Mouse (Mus musculus): ENCODE results near the gene Olfr524.

Olfr524 gene

GRCm38 (mm10) chr7:140205864-140206263 lies at the start of gene Olfr524:
TSS of gene Olfr524 (minus strand) at chr7:140205964.
- DNase-seq (ENCODE audit: low spot score): no peak

GRCm38 (mm10) chr7:140253780-140254299 lies 48.1 kb upstream of the Olfr524 start:
- no peak for DNase-seq (ENCODE audit: low spot score)

- no peak for DNase-seq (ENCODE audit: low spot score)
Measured at GRCm38 (mm10) chr7:140247216-140247615, 41.5 kb upstream of the Olfr524 start, which contains the start of gene 5830411N06Rik. TSS of gene 5830411N06Rik (plus strand) at chr7:140247284.

- peak; percentile 53 for DNase-seq (ENCODE audit: low spot score)
Measured at GRCm38 (mm10) chr7:140233696-140234095, 27.9 kb upstream of the Olfr524 start.

- no peak for DNase-seq (ENCODE audit: low spot score)
Measured at GRCm38 (mm10) chr7:140231026-140231425, 25.3 kb upstream of the Olfr524 start.

- no peak for DNase-seq (ENCODE audit: low spot score)
Measured at GRCm38 (mm10) chr7:140228476-140228875, 22.7 kb upstream of the Olfr524 start.

- no peak for DNase-seq (ENCODE audit: low spot score)
Measured at GRCm38 (mm10) chr7:140224209-140224608, 18.4 kb upstream of the Olfr524 start.

GRCm38 (mm10) chr7:140220375-140220774 lies 14.6 kb upstream of the Olfr524 start:
- DNase-seq (ENCODE audit: low spot score): no peak

GRCm38 (mm10) chr7:140219268-140219667 lies 13.5 kb upstream of the Olfr524 start:
- DNase-seq (ENCODE audit: low spot score): no peak

- DNase-seq (ENCODE audit: low spot score): no peak
Measured at GRCm38 (mm10) chr7:140217967-140218366, 12.2 kb upstream of the Olfr524 start, which contains the start of gene Cd163l1. TSS of gene Cd163l1 (plus strand) at chr7:140218267.

- DNase-seq (ENCODE audit: low spot score): no peak
Measured at GRCm38 (mm10) chr7:140213841-140214240, 8.1 kb upstream of the Olfr524 start.

GRCm38 (mm10) chr7:140208677-140209076 lies 2.9 kb upstream of the Olfr524 start:
- DNase-seq (ENCODE audit: low spot score): no peak

GRCm38 (mm10) chr7:140208153-140208552 lies 2.4 kb upstream of the Olfr524 start:
- no peak for DNase-seq (ENCODE audit: low spot score)

- no peak for DNase-seq (ENCODE audit: low spot score)
Measured at GRCm38 (mm10) chr7:140206904-140207303, 1.1 kb upstream of the Olfr524 start.

GRCm38 (mm10) chr7:140201090-140201489 lies 4.7 kb downstream of the Olfr524 start:
- no peak for DNase-seq (ENCODE audit: low spot score)

GRCm38 (mm10) chr7:140196002-140196401 lies 9.8 kb downstream of the Olfr524 start:
- DNase-seq (ENCODE audit: low spot score): no peak

GRCm38 (mm10) chr7:140194031-140194430 lies 11.7 kb downstream of the Olfr524 start:
- DNase-seq (ENCODE audit: low spot score): no peak

GRCm38 (mm10) chr7:140192851-140193250 lies 12.9 kb downstream of the Olfr524 start:
- no peak for DNase-seq (ENCODE audit: low spot score)

- DNase-seq (ENCODE audit: low spot score): no peak
Measured at GRCm38 (mm10) chr7:140192445-140192844, 13.3 kb downstream of the Olfr524 start.

GRCm38 (mm10) chr7:140190435-140190834 lies 15.3 kb downstream of the Olfr524 start:
- DNase-seq (ENCODE audit: low spot score): no peak

- DNase-seq (ENCODE audit: low spot score): peak; percentile 16
Measured at GRCm38 (mm10) chr7:140188391-140189328, 17.1 kb downstream of the Olfr524 start.

- peak; percentile 36 for DNase-seq (ENCODE audit: low spot score)
Measured at GRCm38 (mm10) chr7:140187721-140188390, 17.9 kb downstream of the Olfr524 start.
